Mouse (Mus musculus): ENCODE measurements around the gene Platr17.

Gene Platr17

GRCm38 (mm10) chr17:33953310-33953709 is 48.4 kb downstream of the Platr17 start:
- CTCF ChIA-PET, result no interaction called here
- POLR2A ChIA-PET, result interaction anchor here (0.6 to 11.4 kb wide), 47 partner anchors 8 to 193 kb away, joined by 3 to 528 read pairs (median 7); partner anchors contain the start of genes Daxx (in 3 of the 4), H2-DMa (in 3 of the 4), Pfdn6 (in 3 of the 4) and Rxrb (in 3 of the 4)

GRCm38 (mm10) chr17:33953961-33954565 is 49.1 kb downstream of the Platr17 start:
- CTCF ChIA-PET, result interaction anchor here in 1 of 4 experiments (4.7 kb wide), 1 partner anchor 15 kb away, joined by 15 read pairs; no protein-coding TSS in a partner anchor

GRCm38 (mm10) chr17:33954646-33955554 is 50.0 kb downstream of the Platr17 start:
- POLR2A ChIA-PET, result interaction anchor here (0.6 to 11.4 kb wide), 138 partner anchors 7 to 1550 kb away, joined by 3 to 528 read pairs (median 6); partner anchors contain the start of genes H2-DMa (in 4 of the 4), Rxrb (in 4 of the 4), Slc39a7 (in 4 of the 4) and Daxx (in 3 of the 4)

More at GRCm38 (mm10) chr17:33953961-33954565, 49.1 kb downstream of the Platr17 start:
- POLR2A ChIA-PET, result interaction anchor here (0.6 to 11.4 kb wide), 55 partner anchors 8 to 651 kb away, joined by 3 to 528 read pairs (median 10); partner anchors contain the start of genes Daxx (in 3 of the 4), Pfdn6 (in 3 of the 4), Rxrb (in 3 of the 4) and Slc39a7 (in 3 of the 4)

GRCm38 (mm10) chr17:33955555-33956214 is 50.8 kb downstream of the Platr17 start, which contains the start of the genes Vps52 and Rps18:
Gene Vps52 (plus strand): TSS chr17:33955812.
Gene Rps18 (minus strand): TSS chr17:33956001.
- POLR2A ChIA-PET, result interaction anchor here (0.5 to 11.4 kb wide), 155 partner anchors 9 to 1549 kb away, joined by 3 to 528 read pairs (median 5); partner anchors contain the start of genes H2-DMa (in 4 of the 4), Pfdn6 (in 4 of the 4), Rxrb (in 4 of the 4) and Slc39a7 (in 4 of the 4)
- CTCF ChIA-PET, result interaction anchor here (0.6 to 4.7 kb wide), 19 partner anchors 10 to 180 kb away, joined by 3 to 15 read pairs (median 4); partner anchors contain the start of genes Rgl2 (in 1 of the 4), Rxrb (in 1 of the 4) and Slc39a7 (in 1 of the 4)

More at GRCm38 (mm10) chr17:33954646-33955554, 50.0 kb downstream of the Platr17 start:
- CTCF ChIA-PET, result interaction anchor here (0.6 to 4.7 kb wide), 11 partner anchors 14 to 181 kb away, joined by 3 to 15 read pairs (median 4); partner anchors contain the start of genes Rgl2 (in 1 of the 4), Rxrb (in 1 of the 4) and Slc39a7 (in 1 of the 4)
